Mouse (Mus musculus) intestine, embryonic 15.5 days (tissue): ENCODE data around the gene Siah1b. TPM values are rescaled to one million over a fixed set of nuclear protein-coding genes. Genes with fewer than 3 reads are reported as not detected.

Experiments used
- polyA plus RNA-seq: library from polyadenylated mRNA; unstranded; fragments of >200 nt; fragmentation: Nextera tagmentation; extraction: Ambion mirVana; gene quantifications from 2 replicates; pipeline ENCODE4 v1.2.1, GENCODE M21; 2015

Gene Siah1b
- polyA plus RNA-seq, 1 experiment from 2014 or later: 25.6 TPM

Other genes with a start within 250 kb of the Siah1b start
- 19.4 and 24.2 TPM in 2 replicates for gene Ap1s2, start 167.5 kb downstream of the Siah1b start, polyA plus RNA-seq
- gene Zrsr2, start 117.8 kb downstream of the Siah1b start, polyA plus RNA-seq: 48.4 and 56.2 TPM in 2 replicates
- 0.50 and 0.77 TPM in 2 replicates for gene Car5b, start 48.5 kb downstream of the Siah1b start, polyA plus RNA-seq
- 9.5 and 10.7 TPM in 2 replicates for gene Cltrn, start 12.3 kb upstream of the Siah1b start, polyA plus RNA-seq
- 69.3 and 74.3 TPM in 2 replicates for gene Ace2, start 62.8 kb upstream of the Siah1b start, polyA plus RNA-seq
- gene Bmx, start 181.7 kb upstream of the Siah1b start, polyA plus RNA-seq: 0.65 and 0.80 TPM in 2 replicates
- gene Pir, start 192.9 kb upstream of the Siah1b start, polyA plus RNA-seq: 4.8 and 5.4 TPM in 2 replicates